Mouse (Mus musculus): ENCODE measurements around the gene Gclm.

- no peak for TF ChIP-seq POLR2A (IDR thresholded peaks at IDR 0.05; ENCODE audit: insufficient read depth, low read length)
- no peak for TF ChIP-seq EP300 (IDR thresholded peaks at IDR 0.05; ENCODE audit: insufficient read depth, low read depth, low read length)
Observed at GRCm38 (mm10) chr3:122308981-122309380, 63.6 kb downstream of the Gclm start.
